Mouse (Mus musculus) liver, adult 10 weeks (tissue): Measurements from ENCODE around the gene Bbs9. TPM values are rescaled to one million over a fixed set of nuclear protein-coding genes. Genes with fewer than 3 reads are reported as not detected.

Experiments
- polyA plus RNA-seq: library from polyadenylated mRNA; stranded (reverse); fragments of 350-450 nt; fragmentation: Illumina TruSeq; extraction: RNeasy Lipid Tissue Mini Kit (QIAGEN cat#74804); gene quantifications from one replicate; pipeline ENCODE4 v1.2.3, GENCODE M21; 2014; ENCODE audit warnings: low read depth, low replicate concordance

Bbs9 gene
- polyA plus RNA-seq, result 3.7 TPM

DNA sequence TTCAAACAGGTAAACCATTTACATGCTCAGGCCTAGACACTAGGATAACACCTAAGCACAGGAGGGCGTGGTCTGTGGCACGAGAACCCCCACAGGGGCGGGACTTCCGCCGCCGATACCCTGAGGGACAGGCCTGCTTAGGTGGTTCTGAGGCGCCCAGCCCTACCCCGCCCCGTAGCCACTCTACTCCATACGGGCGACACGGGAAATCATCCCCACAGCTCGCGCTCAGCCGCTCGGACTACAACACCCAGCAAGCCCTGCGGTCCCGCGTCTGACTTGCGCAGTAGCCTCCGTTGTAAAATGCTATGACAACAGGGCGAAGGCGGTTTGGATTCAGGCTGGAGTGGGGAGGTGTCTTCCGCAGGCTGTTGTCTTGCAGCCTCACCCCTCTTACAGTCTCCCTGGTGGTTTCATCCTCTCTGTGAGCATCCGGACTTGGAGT lies at the start of gene Bbs9:
Gene Bbs9 (plus strand): TSS at position 292 of the 445 bp plus-strand sequence.

GRCm38 (mm10) chr9:22453990-22454389 lies 21.5 kb upstream of the Bbs9 start, which contains the start of gene Gm17545:
Gene Gm17545, plus strand, starts transcription at chr9:22454290.

GRCm38 (mm10) chr9:22469643-22470042 lies 5.9 kb upstream of the Bbs9 start, which contains the start of gene Rp9:
Gene Rp9, minus strand, starts transcription at chr9:22469743.

Other genes with a start within 250 kb of the Bbs9 start
- 0.29 TPM for gene Zfp599, start 215.8 kb upstream of the Bbs9 start, polyA plus RNA-seq
- gene Zfp810, start 168.1 kb upstream of the Bbs9 start, polyA plus RNA-seq, result 9.0 TPM
- gene Anln, start 86.5 kb upstream of the Bbs9 start, polyA plus RNA-seq, result 0.77 TPM
- gene 9530077C05Rik, start 64.2 kb upstream of the Bbs9 start, polyA plus RNA-seq, result not detected
- gene Gm17545, start 21.4 kb upstream of the Bbs9 start, polyA plus RNA-seq, result not detected
- 32.2 TPM for gene Rp9, start 6.0 kb upstream of the Bbs9 start, polyA plus RNA-seq